Mouse (Mus musculus): ENCODE measurements around the gene Gm6525.
A peak's percentile ranks its signal among the peaks of the same experiment; 100 is the strongest.

Gm6525 gene

DNA sequence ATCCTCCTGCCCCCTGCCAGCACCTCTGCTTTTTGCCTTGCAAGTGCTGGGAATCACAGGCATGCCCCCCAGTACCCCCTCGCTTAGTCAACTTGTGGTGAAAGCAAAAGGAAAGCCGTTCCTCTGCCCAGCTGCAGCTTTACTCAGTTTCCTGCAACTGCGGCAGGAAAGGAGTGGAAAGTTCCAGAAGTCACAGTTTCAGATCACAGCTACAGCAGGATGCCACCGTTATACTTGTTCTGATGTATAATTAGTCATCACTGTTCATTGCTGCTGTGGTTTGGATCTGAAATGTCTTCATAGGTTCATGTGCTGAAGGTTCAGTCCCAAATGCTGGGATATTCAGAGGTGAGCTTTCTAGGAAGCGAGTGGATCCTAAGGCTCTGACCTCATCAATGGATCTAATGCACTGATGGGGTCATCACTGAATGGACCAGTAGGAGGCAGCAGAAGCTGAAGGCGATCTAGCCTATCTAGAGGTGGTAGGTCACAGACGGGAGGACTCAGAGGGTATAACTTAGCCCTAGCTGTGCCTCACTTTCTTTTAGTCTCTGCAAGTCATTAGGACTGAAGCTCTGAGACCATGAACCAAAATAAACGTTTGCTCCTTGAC is 4.4 kb upstream of the Gm6525 start:
- no peak for DNase-seq (ENCODE audit: extremely low spot score)

DNA sequence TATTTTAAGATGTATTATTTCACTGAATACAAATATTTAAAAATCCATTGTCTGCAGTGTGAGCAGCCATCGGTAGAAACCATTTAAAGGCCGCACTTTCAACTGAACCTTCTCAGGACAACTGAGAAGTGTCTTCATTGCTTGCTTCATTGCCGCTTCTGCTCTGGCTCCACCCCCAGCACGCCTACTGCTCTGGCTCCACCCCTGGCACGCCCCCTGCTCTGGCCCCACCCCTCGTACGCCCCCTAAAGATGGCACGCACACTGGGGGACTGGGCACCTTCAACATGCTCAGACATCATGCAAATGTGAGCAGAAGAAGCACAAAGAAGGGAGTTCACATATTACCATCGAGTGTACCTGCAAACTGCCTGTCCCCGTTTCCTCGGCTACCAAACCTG is 1.5 kb upstream of the Gm6525 start:
- DNase-seq (ENCODE audit: extremely low spot score), result no peak

DNA sequence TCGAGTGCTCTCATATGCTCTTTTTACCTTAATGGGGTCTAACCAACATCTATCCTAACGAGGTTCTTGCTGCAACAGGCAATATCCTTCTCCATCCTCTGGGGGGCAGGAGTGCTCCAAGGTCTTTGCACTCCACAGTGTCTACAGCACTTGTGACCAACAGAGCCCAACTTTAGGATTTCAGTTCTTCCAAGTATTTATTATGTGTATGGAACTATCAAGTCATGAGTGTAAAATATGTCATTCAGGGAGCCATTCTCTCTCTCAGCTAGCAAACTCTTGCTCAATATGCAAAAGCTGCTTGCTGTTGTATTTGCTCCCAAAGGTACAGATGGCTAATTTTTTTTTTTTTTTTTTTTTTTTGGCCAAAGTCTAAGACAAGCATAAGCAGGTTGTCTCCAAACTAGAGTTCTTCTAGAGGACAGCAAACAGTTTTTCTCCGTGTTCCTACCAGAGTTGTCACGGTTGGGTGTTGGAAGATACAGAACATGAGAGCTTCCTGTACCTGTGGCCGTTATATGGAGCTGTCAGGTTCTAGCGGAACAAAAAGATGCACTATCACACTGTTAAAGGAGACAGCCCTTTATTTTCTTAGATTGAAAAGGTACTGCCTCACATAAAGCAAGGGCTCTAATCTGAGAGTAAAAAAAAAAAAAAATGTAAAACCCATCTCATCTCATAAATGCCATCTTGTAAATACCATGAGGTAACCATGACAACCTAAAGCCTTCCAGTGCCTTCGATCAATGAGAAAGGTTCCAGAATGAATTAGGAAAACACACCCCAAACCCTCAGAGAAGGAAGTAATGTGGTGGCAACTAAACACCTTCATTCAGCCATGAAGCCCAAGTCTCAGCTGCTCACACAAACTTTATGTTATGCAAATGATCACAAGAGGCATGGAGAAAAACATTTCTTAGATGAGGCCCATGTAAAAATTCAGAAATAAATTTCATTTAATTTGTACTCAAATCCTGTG is 1.7 kb downstream of the Gm6525 start:
- peak; percentile 69 for DNase-seq (ENCODE audit: extremely low spot score)

DNA sequence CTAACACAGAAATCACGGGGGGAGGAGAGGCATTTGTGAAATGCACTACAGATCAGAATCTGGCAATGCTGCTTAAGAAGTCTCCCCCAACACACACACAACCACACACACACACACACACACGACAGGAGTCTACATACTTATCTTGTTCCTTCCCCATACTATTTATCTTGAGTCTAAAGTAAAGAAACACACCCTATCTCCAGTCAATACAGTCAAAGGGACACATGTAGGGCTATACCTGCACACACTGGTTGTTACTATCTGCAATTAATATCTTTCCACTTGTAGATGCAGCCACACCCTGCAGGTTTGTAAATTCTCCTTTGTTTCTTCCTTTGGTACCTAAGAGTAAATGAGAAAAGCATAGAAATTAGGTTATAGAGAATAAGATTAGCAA is 3.9 kb downstream of the Gm6525 start:
- no peak for DNase-seq (ENCODE audit: extremely low spot score)

DNA sequence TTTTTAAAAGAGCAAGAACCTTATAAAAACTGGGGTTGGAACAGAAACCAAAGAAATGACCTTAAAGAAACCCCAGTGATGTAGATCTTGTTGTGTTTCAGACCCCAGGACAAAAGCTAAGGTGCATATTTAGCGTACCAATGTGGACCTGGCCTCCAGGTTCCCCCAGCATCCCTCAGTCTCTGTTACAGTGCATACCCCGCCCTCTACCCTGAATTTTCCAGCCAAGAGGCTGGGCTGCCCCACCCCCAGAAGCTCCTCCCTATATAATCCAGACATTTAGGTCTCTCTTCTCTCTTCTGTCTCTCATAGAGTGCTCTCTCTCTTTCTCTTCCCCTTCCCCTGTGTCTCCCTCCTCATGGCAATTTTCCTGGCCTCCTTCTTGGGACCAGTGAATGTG is 6.4 kb downstream of the Gm6525 start:
- no peak for DNase-seq (ENCODE audit: extremely low spot score)

DNA sequence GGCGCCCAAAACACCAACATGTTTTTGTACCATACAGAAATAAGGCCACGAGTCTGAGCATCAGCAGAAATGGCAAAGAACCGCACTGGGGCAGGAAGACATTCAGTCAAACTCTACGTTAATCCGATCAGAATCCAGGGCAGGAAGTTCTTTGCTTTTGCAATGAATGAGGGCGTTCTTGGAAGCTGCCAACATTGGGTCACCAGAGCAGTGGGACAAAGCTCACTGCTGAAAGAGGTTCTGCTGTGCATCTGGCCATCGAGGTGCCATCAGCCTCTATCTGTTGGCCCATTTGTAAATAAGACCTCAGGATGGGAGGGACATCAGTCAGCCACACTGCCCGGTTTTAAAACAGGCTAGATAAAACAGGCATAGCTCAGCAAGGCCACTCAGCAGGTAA is 7.2 kb downstream of the Gm6525 start:
- DNase-seq (ENCODE audit: extremely low spot score), result no peak

DNA sequence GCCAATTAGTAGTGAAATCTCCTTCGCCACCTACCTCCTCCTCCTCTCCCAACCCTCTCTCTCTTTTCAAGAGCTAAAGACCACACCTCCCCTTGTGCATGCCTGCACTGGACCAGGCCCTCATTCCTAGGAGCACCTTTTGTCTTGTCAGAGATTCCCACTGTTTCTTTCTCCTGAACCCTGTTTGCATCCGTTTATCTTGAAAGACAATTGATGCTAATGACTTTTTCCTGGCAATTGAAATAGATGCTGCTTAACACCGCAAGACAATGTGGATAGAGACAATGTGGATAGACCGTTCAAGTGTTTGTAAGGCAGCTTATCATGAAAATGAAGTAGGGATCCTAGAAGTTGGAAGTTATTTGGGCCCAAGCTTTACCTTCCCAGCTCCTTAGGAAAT is 7.8 kb downstream of the Gm6525 start:
- no peak for DNase-seq (ENCODE audit: extremely low spot score)

DNA sequence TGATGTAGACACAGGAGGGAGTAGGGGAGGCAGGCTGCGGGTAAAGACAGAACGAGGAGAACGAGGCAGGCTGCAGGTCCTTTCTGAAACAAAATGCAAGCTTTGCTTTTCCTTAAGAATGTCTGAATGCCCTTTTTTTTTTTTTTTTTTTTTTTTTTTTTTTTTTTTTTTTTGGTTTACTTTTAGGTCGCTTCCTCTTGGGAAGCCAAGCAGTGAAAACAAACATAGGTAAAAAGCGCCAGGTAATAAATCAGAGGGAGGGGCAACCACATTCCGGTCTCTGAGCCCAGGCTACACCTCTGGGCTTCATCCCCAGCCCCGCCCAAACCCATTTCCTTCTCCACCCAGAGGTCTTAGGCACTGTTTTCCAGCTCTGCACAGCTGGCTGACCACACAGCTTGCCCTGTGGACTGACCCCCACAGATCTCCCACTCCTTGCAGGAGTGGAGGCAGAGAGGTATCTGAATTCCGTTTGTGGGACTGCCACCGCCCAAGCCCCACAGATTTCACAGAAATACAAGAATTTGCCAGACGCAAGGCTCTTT is 15.8 kb downstream of the Gm6525 start:
- no peak for DNase-seq (ENCODE audit: extremely low spot score)

DNA sequence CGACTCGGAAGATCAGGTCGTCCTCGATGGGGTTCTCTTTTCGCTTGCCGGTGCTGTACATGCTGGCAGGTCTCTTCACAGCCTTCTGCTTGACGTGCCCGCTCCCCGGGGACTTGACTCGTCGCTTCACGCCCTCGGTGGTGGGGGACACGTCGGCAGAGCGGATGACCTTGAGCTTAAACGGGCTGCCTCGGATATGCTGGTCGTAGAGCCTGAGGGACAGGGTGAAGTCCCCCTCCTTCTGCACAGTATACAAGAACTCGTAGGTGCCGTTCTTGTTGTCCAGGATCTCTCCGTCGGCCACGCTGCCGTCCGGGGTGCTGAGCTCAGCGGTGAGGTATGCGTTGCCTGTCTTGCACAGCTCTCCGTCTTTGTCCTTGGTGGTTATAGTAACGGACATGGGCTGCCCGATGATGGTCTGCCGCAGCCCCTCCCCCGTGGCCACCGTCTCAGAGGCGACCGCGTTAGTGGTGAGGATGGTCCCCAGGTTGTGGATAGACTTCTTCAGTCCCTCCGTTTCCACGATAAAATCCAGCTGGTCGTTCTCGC is 16.7 kb downstream of the Gm6525 start:
- peak; percentile 46 for DNase-seq (ENCODE audit: extremely low spot score)

DNA sequence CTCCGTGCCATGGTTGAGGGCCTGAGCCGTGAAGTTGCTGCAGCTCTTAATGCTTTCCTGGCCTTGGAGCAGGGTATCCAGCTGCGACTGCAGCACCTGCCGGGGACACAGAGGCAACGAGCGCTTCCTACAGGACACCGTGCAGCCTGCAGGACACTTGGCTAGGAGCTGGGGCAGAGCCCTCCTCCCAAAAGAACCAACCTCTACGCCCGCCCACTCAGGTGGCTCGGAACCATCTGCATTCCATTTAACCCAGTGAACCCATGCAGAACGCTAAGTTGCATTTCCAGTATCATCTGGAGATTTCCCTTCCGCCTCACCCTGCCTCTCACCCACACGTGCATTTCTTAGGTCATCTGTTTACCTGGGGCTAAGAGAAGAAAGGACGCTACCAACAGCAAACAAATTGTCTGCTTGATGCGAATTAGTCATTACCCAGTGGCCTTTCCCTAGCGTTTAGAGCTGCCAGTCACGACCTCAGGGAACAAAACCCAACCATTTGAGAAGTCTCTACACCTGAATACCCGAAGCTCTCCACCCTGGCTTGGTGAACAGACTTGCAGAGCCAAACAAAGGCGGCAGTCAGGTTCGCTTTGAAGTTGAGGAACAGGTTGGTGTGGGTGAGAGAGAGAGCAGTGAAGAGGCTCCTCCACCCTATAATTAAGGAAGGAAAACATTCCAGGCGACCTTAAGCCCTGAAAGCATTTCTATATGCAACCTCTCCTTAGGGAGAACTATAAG is 17.4 kb downstream of the Gm6525 start:
- no peak for DNase-seq (ENCODE audit: extremely low spot score)

DNA sequence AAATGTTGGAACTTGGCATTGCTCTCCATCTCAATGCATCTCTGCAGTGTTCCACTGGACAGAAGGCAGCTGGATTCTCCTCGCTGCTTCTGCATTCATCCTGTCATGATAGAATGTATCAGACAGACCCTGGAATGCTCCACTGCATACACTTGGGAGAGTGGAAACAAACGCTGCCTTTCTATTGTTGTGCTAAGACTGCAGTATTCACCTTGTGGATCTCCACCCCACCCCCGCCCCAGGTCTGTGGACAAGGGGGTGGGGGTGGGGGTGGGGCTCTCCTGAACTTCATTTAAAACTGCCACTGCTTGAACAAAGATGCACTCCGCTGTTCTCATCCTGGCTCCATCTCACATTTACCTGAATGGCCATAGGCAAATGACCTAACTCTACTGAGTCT is 20.0 kb downstream of the Gm6525 start:
- DNase-seq (ENCODE audit: extremely low spot score), result no peak

DNA sequence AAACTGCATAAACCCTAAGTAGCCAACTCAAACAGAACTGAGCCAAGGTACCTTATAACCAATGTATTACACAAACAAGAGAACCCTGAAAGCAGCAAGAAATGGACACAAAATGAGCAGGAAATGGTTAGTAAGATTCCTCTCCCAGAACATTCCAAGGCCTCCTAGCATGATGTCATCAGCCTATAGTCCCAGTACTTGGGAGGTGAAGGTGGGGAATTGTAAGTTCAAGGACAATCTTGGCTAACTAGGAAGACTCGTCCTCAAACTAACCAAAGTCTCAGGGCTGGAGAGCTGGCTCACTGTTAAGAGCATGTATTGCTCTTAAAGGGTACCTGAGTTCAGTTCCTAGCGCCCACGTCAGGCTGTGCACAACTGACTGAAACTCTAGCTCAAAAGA is 24.3 kb downstream of the Gm6525 start:
- no peak for DNase-seq (ENCODE audit: extremely low spot score)

DNA sequence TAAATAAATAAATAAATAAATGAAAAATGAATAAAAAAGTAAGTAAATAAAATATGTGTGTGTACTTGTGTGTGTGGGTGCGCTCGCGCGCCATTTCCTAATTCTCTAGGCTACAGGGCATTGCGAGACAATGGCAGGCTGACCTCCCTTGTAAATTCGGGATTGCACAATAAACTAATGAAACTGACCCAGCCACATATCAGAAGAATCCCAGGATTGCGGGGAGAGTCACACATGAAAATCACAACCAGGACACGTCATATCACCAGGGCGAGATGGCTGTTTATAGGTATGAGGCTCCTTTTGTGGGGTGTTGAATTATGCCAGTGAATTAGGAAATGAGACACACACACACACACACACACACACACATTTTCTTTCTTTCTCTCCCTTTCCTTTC is 25.6 kb downstream of the Gm6525 start:
- no peak for DNase-seq (ENCODE audit: extremely low spot score)

DNA sequence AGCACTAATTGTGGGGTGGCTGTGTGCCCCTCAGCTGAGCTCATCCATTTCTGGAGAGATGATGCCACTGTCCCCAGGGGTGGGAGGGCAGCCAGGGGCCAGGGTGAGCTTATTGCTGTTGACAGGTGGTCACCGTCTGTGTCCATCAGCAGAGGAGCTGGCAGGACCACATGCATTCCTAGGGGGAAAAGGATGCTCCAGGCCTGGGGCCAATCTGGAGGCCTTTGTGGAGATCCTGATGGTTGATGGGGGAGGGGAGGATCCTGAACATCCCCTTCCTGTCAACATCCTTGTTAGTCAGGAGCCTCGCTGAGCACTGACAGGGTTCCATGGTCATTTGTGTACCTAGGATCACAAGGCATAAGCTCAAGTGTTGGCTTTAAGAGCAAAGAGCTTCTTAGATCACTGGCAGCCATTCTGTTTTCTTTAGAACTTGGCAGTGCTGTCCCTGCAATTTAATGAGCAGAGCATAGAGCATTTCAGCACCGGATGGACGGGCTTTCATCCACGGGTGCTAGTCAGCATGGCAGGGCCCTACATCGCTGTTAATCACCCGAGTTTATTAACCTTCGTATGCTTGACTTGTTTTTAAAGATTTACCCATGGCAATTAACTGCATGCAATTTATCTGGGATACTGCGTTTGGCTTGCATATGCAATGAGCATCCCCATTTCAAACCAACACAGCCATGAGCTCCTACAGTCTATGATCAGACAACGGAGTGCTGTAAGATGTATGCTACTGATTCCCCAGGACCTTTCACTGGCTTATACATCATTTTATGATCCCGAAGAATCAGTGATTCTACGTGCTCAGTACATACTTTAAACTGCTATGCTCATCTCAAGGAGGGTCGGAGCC is 26.9 kb downstream of the Gm6525 start:
- no peak for DNase-seq (ENCODE audit: extremely low spot score)

DNA sequence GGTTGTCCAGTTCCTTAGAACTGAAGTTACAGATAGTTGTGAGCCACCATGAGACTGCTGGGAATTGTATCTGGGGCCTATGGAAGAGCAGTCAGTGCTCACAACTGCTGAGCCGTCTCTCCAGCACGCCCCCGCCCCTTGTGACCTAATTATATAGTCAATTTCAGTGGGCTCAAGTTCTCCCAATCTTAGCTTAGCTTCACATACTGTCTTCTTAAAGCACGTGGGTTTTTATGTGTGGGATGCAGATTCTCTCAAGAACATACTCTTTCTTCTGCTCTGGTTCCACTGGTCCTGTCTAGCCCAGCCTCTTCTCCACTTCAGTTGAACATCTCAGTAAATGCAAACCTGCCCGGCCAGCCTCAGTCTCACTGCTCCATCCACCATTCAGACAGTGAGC is 30.7 kb downstream of the Gm6525 start:
- DNase-seq (ENCODE audit: extremely low spot score), result no peak

DNA sequence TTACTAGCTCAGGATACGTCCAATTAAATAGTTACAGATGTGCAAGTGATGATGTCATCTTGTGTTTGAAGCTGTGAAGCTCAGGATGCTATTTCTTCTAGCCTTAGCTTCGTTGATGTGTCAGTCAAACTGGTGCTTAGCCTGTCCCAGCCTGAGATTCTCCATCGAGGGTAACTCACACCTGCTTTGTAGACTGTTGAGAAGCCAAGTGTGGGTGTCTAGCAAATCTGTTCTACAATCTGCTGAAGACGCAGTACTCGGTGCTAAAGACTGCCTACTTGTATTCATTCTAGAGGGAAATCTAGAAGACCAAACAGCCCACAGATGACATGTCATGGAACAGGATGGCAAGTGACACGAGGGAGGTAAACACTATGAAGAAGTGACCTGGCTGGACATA is 31.7 kb downstream of the Gm6525 start:
- no peak for DNase-seq (ENCODE audit: extremely low spot score)

DNA sequence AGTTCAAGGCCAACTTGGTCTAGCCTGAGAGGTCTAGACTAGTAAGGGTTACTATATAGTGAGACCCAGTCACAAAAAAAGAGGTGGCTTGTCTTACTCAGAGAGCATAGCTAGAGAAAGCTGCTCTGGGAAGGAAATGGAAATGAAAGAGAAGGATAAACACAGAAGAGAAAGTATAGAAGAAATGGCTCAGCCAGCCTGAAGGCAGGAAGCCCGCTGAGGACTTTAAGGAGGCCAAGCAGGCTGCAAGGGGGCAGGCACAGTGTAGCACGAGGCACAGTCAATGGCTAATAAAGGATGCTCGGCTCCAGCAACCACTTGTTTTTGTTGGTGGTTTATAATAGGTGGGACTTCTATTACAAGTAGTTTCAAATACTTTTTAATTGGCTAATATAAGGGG is 32.2 kb downstream of the Gm6525 start:
- DNase-seq (ENCODE audit: extremely low spot score), result no peak

DNA sequence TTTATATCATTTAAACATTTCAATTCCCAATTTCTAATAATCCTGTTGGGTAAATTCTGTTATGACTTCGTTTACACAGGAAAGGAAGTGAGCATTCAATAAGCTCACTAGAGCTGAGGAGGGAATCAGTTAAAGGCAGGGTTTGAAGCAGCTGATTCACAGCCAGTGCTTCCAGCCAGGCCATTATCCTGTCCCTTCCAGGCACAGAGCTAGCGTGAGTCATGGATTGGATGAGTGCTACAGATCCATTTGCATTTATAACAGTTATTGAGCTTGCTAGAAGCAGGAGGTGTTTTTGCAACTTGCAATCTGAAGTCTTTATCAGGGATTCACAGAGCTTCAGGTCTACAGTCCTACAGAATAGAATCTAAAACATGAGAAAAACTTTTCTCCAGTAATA is 33.5 kb downstream of the Gm6525 start:
- DNase-seq (ENCODE audit: extremely low spot score), result no peak

DNA sequence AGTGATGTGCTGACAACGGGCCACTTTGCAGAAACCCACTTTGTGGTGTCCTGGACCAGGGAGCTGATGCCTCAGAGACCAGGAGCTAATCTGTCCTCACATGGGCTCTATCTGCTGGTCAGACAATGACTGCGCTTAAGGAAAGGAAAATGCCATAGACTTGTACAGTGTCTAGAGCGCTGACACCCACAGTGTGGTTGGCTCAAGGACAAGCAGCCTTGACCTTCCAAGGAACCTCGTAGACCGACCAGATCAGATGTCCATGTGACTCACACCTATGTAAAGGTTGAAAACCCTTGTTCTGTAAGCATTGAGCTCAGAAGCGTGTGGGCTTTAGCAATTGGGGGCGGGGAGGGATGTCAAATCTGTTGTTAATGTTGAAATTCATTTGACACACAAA is 34.6 kb downstream of the Gm6525 start:
- no peak for DNase-seq (ENCODE audit: extremely low spot score)

DNA sequence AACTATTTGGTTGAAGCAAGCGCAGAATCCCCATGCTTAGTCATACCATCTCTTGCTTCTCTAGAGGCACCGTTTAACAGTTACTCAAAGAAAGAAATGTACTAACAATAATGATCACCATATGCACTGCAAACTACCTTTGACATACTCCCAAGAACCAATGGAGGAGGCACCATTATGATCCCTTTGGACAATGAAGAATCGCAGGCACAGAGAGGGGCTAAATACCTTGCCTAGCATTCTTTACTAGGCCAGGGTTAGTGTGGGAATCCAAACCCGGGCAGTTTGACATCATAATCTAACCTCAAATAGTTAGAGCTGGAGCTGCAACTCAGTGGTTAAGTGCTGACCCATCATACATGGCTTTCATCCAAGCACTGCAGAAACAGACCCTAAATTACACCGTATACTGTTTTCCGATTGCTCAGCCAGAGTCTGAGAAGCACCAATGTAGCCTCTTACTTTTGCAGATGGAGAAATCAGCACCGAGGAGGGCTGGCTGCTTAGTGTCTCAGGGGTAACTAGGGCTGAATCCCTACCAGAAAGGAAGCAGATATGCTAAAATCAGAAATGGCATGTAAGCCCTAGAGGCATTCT is 35.1 kb downstream of the Gm6525 start:
- DNase-seq (ENCODE audit: extremely low spot score), result no peak
